Mouse (Mus musculus) mesoderm, embryonic 11.5 days (tissue): ENCODE data around the gene Cadps.

Source experiments
- DNase-seq: peaks from one replicate; pipeline ENCODE4 v3.0.0-alpha.2; 2012; ENCODE audit warnings: low read depth, low spot score

Cadps gene

DNA sequence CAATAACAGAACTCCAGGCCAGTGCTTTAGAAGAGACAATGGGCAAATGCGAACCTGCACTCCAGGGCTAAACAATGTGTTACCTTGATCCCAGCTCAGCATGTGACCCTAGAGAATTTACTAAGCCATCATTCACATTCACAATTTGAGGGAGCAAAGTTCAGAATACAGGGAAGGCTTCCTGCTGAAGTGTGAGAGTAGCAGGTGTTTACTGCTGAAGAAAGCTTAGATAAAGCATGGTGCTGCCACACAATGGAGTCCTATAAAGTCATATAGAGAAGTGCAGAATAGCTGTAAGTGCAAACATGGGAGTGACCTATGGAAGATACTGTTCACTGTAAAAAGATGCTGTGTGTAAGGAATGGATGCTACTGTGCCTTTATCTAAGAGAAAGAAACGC, 91.9 kb downstream of the Cadps start:
- DNase-seq: no peak

DNA sequence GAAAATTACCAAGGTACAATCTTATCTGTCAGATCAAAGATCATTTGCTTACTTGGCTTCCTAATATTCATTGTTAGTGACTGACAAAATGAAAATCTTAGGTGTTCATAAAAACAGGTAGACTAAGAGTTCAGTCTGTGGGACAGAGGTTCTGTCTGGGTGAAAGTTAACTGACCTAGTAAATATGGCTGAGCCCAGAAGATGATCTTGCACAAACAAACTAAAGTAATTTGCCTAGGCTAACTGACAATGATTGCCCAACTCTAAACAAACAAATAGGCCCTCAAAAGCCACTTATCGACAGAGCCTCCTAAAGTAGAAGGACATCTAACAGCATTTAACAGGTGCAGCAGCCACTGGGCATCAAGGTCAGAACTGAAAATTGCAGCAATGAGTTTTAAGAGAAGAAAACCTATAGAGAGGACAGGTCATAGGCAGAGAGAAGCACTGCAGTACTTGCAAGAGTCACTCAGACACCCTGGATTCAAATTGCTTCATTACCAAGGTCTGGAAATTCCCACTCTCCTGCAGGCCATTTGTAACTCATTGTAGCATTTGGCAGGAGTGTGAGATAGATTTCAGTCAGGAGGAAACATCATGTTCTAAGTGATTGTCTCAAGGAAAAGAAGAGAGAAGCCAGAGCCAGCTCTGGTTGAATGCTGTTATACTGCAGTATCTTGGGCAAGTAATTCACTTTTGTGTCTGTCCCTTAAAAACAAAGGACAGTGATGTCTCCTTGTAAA, 100.3 kb downstream of the Cadps start:
- no peak for DNase-seq

DNA sequence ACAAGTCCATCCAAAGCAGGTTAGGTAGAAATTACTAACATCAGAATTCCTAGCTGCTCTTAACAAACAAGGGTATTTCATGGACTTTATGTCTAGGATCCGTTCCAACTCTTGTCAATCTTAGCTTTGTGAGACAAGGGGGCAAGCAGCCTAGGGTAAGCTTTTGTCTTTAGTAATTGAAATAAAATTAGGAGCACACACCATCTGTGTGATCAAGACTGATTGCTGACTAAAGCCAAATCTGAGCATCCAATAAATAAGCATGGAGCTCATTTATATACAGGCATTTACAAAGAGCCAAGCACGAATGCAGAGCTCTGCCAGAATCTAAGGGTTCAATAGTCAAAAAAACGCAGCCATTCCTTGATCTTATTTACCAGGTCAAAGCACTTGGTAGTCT, 104.1 kb downstream of the Cadps start:
- DNase-seq: no peak

DNA sequence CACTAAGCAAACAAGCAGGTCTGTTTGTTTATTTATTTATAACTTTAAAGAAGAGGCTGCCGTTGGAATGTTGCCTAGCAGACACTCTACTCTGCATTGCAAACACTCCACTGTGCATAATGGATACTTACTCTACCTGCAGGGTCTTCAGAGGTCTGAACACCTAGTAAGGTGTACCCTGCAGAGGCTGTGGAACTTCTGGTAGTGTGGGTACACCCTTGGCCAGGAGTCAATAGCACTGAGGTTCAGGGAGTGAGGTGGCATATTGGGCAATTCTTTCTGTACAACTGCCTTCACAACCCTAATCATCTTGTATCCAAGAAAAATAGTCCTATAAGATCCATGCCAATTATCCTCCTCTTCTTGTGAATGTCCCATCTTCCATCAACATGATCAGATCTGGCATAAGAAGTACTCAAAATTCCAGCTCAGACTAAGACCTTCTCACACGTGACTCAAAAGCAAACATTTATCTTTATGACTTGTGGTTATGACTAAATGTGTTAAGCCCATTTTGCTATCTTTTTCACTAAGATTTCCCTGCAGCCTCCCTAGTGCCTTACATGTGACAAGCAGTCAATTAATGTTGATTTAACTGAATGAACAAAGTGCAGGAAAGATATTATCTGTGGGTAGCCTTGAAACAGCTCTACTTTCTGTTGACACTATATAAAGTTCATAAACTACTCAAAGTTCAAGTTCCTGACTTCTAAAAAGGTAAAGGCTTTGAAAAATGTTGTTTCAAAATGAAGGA, 106.8 kb downstream of the Cadps start:
- DNase-seq: no peak

DNA sequence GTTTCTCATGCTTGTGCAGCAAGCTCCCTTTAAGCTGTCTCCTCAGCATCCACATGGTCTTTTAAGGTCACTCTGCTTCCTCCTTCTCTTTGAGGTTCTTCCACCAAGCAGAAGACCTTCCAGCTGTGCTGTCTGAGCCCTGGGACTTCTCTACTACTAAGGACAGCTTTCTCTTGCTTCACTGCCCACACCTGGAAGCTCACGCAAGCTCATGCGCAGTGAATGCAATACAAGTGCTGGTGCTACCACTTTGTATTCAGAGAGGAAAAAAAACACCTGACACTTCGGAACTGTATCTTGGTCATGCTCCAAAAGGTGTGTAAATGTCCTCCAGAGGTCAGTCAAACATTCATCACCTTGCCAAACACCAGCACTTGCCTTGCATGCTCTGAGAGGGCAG, 115.5 kb downstream of the Cadps start:
- DNase-seq: no peak

DNA sequence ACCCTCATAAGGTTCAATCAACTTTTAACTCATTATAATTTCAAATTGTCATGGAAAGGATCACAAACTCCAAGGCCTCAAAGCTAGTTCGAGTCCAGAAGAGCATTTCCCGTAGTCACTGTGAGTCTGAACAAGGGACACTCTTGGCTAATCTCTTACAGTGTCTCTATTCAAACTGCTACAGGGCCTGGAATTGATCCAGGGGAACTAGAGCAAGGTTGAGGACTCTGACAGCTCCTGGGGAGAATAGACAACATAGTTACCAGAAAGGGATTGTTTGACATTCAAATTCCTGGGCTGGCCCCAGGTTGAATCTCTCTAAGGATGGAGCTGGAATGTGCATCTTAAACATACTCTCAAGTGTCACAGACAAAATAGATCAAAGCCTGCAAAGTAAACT, 118.4 kb downstream of the Cadps start:
- no peak for DNase-seq

DNA sequence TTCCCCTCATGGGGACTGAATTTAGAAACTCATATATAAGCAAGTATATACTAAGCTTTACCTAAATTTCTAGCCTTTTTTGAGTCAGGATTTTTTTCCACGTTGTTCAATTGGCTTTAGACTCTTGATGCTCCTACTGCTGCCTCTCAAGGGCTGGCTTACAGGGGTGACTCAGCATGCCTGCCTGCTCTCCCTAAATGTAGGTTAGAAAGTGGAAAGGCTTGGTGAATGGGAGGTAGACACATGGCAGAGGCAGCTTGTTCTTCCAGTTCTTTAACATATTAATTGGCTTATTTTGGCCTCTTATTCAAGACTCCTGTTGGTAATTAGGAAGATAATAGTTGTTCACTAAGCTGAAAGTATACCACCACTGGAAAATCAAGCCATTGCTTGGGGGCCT, 132.7 kb downstream of the Cadps start:
- DNase-seq: no peak

DNA sequence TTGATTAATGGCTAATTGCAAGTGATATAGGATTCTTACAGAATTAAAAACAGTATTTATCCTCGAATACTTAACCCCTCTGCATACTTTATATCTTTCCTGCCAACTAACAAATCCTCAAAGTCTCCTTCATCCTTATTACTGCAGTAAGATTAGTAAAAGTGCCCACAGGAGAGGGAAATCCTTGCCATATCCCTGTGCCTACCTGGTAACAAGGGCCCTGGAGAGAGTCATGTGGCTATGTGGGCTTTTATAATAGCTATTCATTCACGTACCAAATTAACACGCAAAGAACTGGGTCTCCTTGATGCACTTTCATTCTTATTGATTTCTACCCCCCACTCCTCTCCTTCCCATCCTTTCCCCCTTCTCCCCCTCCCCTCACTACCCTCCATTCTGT, 137.9 kb downstream of the Cadps start:
- no peak for DNase-seq

DNA sequence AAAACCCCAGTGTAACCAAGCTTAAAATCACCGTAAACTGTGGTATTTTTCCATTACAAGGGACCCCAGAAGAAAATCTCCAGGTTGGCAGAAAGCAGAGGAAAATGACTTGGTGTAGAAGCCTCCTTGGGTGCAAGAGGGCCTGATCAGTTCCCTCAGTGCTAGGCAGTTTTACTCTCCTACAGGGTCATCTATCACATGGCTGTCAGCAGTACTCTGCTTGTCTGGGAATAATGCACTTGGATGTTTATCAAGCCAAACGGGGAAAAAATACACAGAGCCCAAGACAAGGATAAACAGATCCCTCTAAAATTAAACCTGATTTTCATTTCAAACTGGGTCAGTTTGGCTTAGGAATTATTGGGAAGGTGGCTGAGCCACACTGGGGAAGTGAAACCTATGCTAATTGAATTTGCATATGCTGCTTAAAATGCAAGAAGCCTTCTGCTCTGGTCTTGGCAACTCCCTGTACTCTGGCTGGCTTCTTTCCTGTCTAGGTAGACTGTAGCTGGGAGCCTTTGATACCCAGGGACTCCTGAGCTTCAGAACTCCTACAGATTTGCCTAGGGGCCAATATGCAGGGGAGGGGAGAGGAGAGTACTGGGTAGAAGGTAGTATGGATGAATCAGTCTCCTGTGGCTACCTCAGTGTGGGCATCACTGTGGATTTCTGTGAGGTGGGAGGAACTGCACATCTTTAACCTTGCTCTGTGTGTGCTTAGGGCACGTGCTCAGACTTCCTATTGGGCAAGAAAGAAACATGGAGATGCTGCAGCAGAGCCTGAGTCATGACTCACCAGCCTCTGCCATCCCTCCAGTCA, 141.8 kb downstream of the Cadps start:
- no peak for DNase-seq

DNA sequence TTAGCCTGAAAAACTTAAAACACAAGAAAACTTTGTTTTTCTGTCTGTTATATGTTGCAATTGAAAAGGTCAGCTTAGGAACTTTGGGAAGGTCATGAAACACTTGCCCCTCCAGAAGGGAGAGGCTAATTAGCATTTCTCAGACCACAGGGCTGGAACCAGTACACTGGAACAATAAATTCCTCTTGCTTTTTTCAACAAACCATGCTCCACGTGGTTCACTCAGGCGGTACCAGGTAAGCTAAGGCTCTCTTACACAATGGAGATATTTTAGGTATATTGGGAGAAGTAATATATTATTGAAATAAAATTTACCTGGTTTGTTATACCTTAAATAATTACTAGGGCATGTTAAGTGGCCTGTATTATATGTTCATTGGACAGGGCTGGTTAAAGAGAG, 161.4 kb downstream of the Cadps start:
- DNase-seq: no peak

DNA sequence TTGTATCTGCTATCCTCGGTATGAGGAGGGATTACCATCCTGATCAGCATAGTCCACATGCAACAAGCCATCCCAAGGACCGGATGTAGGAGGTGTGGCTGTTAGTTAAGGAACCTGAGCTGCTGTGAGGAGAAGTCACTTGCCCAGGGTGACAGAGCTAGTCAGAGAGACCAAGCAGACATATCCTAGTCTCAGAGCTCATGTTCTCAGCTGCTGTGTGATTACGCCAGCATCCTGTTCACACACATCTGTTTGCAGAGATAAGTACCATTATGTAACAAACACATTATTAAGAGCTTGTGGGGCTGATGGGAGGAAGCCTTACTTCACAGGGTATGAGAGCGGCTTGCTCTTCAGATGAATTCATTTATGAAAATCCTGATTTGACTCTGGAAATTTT, 165.5 kb downstream of the Cadps start:
- DNase-seq: no peak

DNA sequence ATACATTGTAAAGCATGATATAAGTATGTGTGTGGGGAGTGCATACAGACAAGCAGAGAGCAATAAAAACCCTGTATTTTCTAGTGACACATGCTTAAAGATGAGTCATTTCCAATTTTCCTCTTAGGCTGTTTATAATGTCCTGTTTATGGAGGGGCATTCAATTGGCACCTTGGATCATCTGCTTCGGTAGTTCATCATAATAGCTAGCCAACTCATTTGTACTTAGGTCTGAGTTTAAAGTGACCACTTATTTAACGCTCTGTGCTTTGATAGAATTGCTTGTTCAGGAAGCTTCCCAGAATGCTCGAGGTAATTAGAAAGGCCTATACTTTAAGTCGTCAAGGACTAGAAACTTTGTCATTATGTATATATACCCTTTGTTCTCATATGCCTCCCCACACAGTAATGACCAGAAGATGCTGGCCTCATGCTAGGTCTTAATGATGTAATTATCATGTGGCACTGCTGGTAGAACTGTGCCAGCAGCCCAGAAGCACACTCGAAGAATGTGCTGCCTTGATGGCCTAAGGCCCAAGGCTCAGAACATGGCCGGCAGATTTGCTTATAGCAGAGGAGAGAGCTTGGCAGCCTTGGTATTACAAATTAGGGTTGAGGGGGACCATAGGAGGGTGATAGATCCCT, 179.9 kb downstream of the Cadps start:
- no peak for DNase-seq

DNA sequence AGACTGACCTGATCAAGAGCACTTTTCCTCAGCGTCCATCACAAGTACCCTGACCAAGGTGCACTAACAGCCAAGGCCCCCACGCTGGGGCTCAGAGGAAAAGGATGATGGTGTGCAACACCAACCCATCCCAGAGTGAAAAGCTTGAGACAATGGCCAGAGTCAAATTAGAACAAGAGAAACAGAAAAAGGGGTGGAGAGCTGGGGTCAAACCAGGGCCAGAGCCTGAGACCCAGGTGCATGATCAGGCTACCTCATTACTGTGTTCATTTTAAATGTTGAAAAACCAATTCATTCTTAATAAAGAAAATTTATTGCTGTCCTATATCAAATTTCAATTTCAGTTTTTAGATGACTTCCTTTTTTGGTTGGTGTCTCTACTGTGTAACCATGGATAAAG, 184.1 kb downstream of the Cadps start:
- no peak for DNase-seq

DNA sequence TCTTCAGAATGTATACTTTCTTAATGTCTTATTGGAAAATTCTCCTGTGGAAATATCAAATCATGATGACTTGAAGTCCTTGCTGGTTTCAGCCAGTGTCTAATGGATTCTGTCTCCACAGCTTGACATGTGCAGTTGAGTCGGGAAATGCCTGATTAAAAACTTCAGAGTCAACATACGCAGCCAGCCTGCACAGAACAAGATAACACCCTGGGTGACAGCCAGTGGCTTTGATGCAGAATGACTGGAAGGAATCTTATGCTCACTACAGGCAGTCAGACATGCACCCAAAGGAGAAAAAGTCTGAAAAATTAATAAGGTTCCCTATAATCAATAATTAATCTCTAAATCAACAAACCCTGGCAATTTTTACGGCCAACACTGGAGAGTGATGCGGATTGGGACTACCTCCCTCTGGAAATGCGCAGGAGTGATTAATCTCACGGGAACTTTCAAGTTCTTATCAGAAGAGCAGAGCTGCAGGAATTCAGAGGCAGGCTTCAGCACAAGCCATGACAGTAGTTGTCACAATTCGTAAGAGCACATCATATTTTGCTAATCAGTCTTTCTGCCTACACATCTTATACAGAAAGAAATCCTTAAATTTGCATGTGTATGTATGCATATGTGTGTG, 185.6 kb downstream of the Cadps start:
- no peak for DNase-seq

DNA sequence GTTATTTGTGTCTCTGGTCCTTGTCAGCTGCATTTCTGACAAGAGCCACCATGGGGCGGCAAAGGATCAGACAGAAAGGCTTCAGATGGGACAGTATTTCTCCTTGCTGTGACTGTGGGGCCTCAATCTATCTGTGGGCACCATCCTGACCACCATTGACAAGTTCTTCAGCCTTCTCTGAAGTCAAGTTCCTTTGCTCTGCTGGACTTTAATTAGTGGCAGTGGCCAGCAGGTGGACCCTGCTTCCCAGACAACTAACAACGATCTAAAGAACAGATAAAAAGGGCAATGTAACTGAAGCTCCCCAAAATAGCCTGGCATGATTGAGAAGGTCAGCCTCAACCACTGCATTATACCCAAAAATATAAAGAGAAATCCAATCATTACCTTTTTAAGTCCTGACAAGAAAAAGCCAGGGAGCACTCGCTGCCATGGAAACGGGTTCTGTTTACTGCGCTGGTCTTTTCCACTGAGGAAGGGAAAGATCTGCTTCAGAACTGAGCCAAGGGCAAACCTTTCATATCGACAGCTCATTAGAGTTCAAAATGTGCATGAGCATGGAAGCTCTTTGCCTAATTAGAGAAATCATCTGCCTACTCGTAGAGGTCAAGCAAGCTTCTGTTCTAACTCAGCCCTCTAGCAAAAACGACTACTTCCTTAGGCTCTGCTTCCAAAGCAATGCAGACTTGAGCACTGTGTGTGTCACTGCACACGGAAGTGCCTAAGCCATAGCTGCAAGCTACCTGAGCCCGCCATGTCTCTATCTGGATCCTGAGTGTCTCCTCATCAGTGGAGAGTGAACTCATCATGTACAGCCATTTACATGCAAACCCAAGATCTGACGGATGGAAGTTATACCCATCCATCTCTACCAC, 198.4 kb downstream of the Cadps start:
- peak; percentile 2 for DNase-seq

DNA sequence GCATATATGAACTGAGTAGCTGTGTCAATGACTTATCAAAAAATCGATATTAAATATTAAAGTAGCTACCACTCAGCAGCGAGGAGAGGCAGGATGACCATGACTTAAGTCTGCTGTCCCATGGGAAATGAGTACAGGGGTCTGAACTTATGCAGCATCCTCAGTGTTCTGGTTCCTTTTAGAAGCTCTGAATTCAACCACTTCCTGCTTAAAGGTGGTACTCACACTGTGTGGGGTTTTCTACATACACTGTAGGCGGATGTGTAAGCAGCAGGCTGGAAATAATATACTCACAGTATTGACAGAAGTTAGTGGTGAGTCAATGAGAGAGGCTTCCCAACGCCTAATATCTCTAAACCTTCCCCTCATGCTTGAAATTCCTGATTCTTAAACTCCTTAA, 215.9 kb downstream of the Cadps start:
- DNase-seq: no peak

DNA sequence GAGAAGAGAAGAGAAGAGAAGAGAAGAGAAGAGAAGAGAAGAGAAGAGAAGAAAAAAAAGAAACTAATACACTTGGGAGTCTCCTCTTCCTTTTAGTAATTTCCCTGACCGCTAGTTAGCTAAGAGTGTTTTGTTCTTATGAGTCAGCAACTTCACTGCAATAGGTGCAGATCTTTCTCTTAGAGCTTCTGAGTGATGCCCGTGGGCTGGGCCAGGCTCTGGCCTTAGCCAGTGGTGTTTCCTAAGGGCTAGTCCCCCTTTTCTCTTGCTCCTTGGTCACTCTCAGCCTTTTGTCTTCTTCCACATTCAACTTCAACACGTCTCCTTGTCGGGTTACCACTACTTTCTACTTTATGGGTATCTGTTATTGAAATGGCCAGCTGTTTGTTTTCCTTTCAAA, 216.7 kb downstream of the Cadps start:
- DNase-seq: no peak

DNA sequence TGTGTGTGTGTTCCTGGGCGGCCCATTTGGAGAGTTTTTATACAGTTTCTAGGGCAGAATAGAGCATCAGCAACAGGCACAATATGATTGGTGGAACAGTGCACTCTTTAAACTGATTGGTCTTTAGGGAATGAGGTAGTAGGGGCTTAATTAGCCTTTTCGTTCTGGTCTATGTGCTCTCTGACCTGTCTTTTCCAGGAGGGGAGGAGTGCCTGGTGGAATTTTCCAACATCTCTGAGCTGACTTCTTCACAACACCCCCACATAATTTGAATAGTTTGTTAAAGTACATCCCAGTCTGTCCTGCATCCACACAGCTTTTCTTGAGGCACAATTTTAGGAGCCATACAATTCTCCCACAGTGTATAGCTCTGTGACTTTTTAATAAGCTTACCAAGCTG, 220.8 kb downstream of the Cadps start:
- no peak for DNase-seq

DNA sequence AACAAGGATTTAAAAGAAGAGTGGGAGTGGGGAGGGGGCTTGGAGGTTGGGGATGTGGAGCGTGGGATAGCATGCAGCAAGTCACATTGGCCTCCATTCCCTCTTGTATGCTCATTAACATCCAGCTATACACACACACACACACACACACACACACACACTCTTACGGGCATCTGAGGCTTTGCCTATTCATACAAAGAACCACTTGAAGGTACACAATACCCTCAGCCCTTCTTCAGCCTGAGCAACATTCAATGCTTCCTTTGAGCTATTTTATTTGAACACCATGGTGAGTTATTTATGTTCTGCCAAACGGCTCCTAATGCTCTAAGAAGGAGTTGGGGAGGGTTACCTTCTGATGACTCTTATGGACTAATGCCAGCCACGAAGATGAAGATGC, 227.6 kb downstream of the Cadps start:
- DNase-seq: no peak

DNA sequence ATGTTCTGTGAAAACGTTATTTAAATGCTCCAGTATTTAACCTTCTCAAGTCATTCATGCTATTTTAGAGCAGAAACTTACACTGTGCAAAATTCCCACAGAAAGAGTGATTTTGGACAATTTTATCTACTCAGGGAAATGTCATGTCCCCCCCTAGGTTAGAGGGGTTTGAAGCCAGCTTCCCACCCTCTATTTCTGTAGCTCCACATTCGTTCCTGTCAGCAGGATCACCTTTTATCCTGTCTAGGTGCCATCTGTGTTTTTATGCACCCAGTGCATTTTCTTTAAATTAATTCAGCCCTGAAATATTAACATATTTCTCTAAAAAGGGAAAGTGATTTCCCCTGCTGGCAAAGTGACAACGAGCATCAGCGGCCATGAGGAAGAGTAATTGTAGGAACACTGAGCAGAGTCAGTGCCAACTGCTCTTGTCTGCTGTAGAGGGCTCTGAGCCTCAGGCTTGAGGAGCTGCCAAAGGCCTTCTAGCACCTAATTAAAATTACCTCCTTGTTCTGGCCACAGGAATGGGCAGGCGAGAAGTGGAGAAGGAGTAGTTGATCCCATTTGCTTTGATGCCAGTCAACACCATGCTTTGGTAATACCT, 230.3 kb downstream of the Cadps start:
- DNase-seq: no peak
